Mouse (Mus musculus): Measurements from ENCODE around the gene Foxi3.

DNA sequence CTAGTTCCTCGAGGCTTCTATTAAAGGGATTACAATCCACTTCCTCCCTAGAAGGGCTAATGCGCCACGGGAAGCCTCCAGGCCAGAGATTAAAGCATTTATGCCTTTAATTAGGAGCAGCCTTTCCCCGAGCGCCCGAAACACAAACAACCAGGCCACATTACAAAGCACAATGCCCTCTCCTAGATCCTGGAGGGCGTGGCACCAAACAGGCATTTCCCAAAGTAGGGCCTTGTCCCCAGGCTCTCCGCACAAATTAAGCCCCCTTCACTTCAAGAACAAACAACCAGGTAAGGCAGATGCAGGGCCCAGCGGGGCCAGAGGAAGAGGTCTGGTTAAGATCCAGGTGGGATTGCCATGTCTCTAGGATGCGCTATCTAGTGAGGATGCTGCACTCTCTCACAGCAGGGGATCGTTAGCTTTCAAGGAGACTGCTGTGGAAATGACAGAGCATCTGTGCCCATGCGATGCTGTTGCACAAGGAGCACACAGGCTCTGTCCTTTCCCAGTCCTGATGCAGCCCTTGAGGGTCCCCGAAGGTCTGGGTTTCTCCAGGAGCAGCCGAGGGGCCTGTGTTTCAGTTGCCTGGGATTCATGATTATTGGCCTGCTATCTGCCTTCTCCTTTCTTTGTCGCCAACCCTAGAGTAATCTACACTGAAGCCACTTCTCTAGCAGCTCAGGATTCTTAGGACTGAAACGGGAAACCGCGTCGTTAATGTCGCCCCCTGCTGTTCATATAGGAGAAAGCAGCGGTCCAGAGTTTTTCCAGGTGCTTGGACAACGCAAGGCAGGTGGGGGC is 34.9 kb upstream of the Foxi3 start:
- TF ChIP-seq CTCF (IDR thresholded peaks at IDR 0.05; ENCODE audit: control insufficient read depth, insufficient read depth, insufficient replicate concordance, low read depth, low read length) (peak; percentile 62), POLR2A (IDR thresholded peaks at IDR 0.05; ENCODE audit: control insufficient read depth, low read depth, low read length) (no peak)

Data from testis, adult 2 months (tissue).